Mouse (Mus musculus) gastrocnemius, adult 8-10 months (tissue): ENCODE measurements around the gene Gm12216. TPM values are rescaled to one million over a fixed set of nuclear protein-coding genes. Genes with fewer than 3 reads are reported as not detected.

Source experiments
- DNase-seq, 2 experiments: peaks; one replicate each; pipeline ENCODE4 v3.0.0; 2022; ENCODE audit warnings: low spot score in 2 of 2
- total RNA-seq, 4 experiments: library from RNA; stranded (reverse); gene quantifications; 2 replicates each; pipeline ENCODE4 v1.2.4; 2022

Gm12216 gene
- total RNA-seq, 4 experiments from 2014 or later: 0.36 to 2.1 (median 1.3) TPM

GRCm38 (mm10) chr11:53796409-53797151 is 62.5 kb downstream of the Gm12216 start:
- DNase-seq: peak; percentile 29 to 48

- DNase-seq: no peak
Observed at GRCm38 (mm10) chr11:53795813-53796212, 63.2 kb downstream of the Gm12216 start.

- no peak for DNase-seq
Observed at GRCm38 (mm10) chr11:53794671-53795557, 64.1 kb downstream of the Gm12216 start.

GRCm38 (mm10) chr11:53794015-53794414 is 65.0 kb downstream of the Gm12216 start:
- no peak for DNase-seq

GRCm38 (mm10) chr11:53792986-53793385 is 66.1 kb downstream of the Gm12216 start:
- peak in 1 of 2 experiments; percentile 39 for DNase-seq

GRCm38 (mm10) chr11:53789277-53789676 is 69.8 kb downstream of the Gm12216 start:
- no peak for DNase-seq

GRCm38 (mm10) chr11:53788196-53788595 is 70.9 kb downstream of the Gm12216 start:
- DNase-seq: peak; percentile 40 to 49

GRCm38 (mm10) chr11:53786058-53787031 is 72.7 kb downstream of the Gm12216 start:
- DNase-seq: no peak

GRCm38 (mm10) chr11:53785311-53785936 is 73.6 kb downstream of the Gm12216 start:
- DNase-seq: no peak

- DNase-seq: no peak
Observed at GRCm38 (mm10) chr11:53783288-53783687, 75.8 kb downstream of the Gm12216 start.

- no peak for DNase-seq
Observed at GRCm38 (mm10) chr11:53781964-53782363, 77.1 kb downstream of the Gm12216 start.

GRCm38 (mm10) chr11:53781201-53781775 is 77.8 kb downstream of the Gm12216 start:
- no peak for DNase-seq

- no peak for DNase-seq
Observed at GRCm38 (mm10) chr11:53780262-53780661, 78.8 kb downstream of the Gm12216 start.

- no peak for DNase-seq
Observed at GRCm38 (mm10) chr11:53779808-53780207, 79.2 kb downstream of the Gm12216 start.

- no peak for DNase-seq
Observed at GRCm38 (mm10) chr11:53778455-53778854, 80.6 kb downstream of the Gm12216 start.

- DNase-seq: no peak
Observed at GRCm38 (mm10) chr11:53777736-53778135, 81.3 kb downstream of the Gm12216 start.

GRCm38 (mm10) chr11:53774659-53775255 is 84.3 kb downstream of the Gm12216 start:
- no peak for DNase-seq

GRCm38 (mm10) chr11:53773641-53774360 is 85.3 kb downstream of the Gm12216 start:
- no peak for DNase-seq

- no peak for DNase-seq
Observed at GRCm38 (mm10) chr11:53773087-53773486, 86.0 kb downstream of the Gm12216 start, which contains the start of gene Gm17334. Gene Gm17334, minus strand, starts transcription at chr11:53773187.
